Mouse (Mus musculus) CH12.LX (cell line): ENCODE measurements around the gene Tigit. TPM values are rescaled to one million over a fixed set of nuclear protein-coding genes. Genes with fewer than 3 reads are reported as not detected.

Source experiments
- DNase-seq: peaks from one replicate; pipeline ENCODE4 v3.0.0-alpha.2; 2013; ENCODE audit errors: extremely low read depth
- H3K27ac ChIP-seq: 2 replicates; pipeline ENCODE4 v1.5.1; 2012; ENCODE audit warnings: low read depth, mild to moderate bottlenecking, control low read depth, moderate library complexity; ENCODE audit not compliant: insufficient read depth
- H3K27me3 ChIP-seq: replicated peaks from 2 replicates; pipeline ENCODE3; 2012; ENCODE audit warnings: inconsistent platforms
- H3K36me3 ChIP-seq, 2 experiments: replicated peaks in 1 of 2; 2 replicates each; pipeline versions ENCODE3 to v1.6.1; 2012; ENCODE audit warnings: inconsistent platforms in 1 of 2, low read length in 1 of 2, mild to moderate bottlenecking in 1 of 2, mixed read lengths in 1 of 2, moderate library complexity in 1 of 2; ENCODE audit not compliant: control insufficient read depth in 1 of 2, insufficient read depth in 1 of 2
- H3K4me1 ChIP-seq, 2 experiments: 2 replicates each; pipeline ENCODE4 v1.6.1; 2012; ENCODE audit warnings: inconsistent platforms in 1 of 2, moderate library complexity in 1 of 2; ENCODE audit not compliant: insufficient read depth in 2 of 2, control insufficient read depth in 1 of 2
- H3K4me2 ChIP-seq: 2 replicates; pipeline ENCODE4 v1.6.1; 2012; ENCODE audit warnings: low read depth, mild to moderate bottlenecking, control low read depth; ENCODE audit not compliant: poor library complexity, insufficient read depth, severe bottlenecking
- H3K4me3 ChIP-seq, 3 experiments: fragments of 150-350 bp in 1 of 3; sonication (generic) in 1 of 3; replicated peaks in 1 of 3; 2 replicates each; pipeline versions ENCODE3 to v1.5.1; 2011 to 2012; ENCODE audit warnings: low read depth in 2 of 3, low read length in 2 of 3, mild to moderate bottlenecking in 2 of 3, moderate library complexity in 2 of 3, control low read depth in 1 of 3, improper control_type of control experiment in 1 of 3, inconsistent platforms in 1 of 3, mixed read lengths in 1 of 3; ENCODE audit not compliant: poor library complexity in 1 of 3
- H3K79me2 ChIP-seq: replicated peaks from 2 replicates; pipeline ENCODE4 v1.6.1; 2012; ENCODE audit warnings: mild to moderate bottlenecking, moderate library complexity; ENCODE audit not compliant: control insufficient read depth, poor library complexity, insufficient read depth, severe bottlenecking; ENCODE audit errors: extremely low read depth
- H3K9ac ChIP-seq: 2 replicates; pipeline ENCODE4 v1.6.1; 2012; ENCODE audit warnings: low read depth, mild to moderate bottlenecking, control low read depth, moderate library complexity; ENCODE audit not compliant: insufficient read depth
- H3K9me3 ChIP-seq: replicated peaks from 2 replicates; pipeline ENCODE3; 2012; ENCODE audit warnings: low read length, inconsistent platforms, mixed read lengths
- BHLHE40 ChIP-seq: IDR thresholded peaks from 2 replicates; pipeline ENCODE4 v1.6.1; 2011; ENCODE audit warnings: mild to moderate bottlenecking, low read depth, low read length, improper control_type of control experiment
- CHD1 ChIP-seq: IDR thresholded peaks from 2 replicates; pipeline ENCODE4 v1.6.1; 2012; ENCODE audit warnings: low read depth, low read length, improper control_type of control experiment, inconsistent platforms
- CHD2 ChIP-seq: IDR thresholded peaks from 2 replicates; pipeline ENCODE4 v1.6.1; 2011; ENCODE audit warnings: low read length, improper control_type of control experiment
- E2F4 ChIP-seq: IDR thresholded peaks from 2 replicates; pipeline ENCODE4 v1.6.1; 2011; ENCODE audit warnings: low read depth, low read length, improper control_type of control experiment; ENCODE audit not compliant: insufficient replicate concordance
- ELF1 ChIP-seq: IDR thresholded peaks from 2 replicates; pipeline ENCODE4 v1.6.1; 2014; ENCODE audit warnings: low read depth, mild to moderate bottlenecking, inconsistent platforms, low read length, improper control_type of control experiment
- EP300 ChIP-seq: IDR thresholded peaks from 2 replicates; pipeline ENCODE4 v1.6.1; 2011; ENCODE audit warnings: low read length, improper control_type of control experiment
- HCFC1 ChIP-seq: IDR thresholded peaks from 2 replicates; pipeline ENCODE4 v1.6.1; 2012; ENCODE audit warnings: low read depth, mild to moderate bottlenecking, inconsistent platforms, low read length, improper control_type of control experiment
- IRF4 ChIP-seq: IDR thresholded peaks from 2 replicates; pipeline ENCODE4 v1.6.1; 2014; ENCODE audit warnings: low read depth, mild to moderate bottlenecking, inconsistent platforms, low read length, improper control_type of control experiment
- MAFK ChIP-seq: IDR thresholded peaks from 2 replicates; pipeline ENCODE4 v1.6.1; 2011; ENCODE audit warnings: low read length, improper control_type of control experiment; ENCODE audit not compliant: insufficient replicate concordance
- MEF2A ChIP-seq: IDR thresholded peaks from 2 replicates; pipeline ENCODE4 v1.6.1; 2014; ENCODE audit warnings: low read depth, mild to moderate bottlenecking, inconsistent platforms, low read length, improper control_type of control experiment, borderline replicate concordance
- MXI1 ChIP-seq: IDR thresholded peaks from 2 replicates; pipeline ENCODE4 v1.6.1; 2011; ENCODE audit warnings: mild to moderate bottlenecking, low read depth, low read length, improper control_type of control experiment
- MYC ChIP-seq: IDR thresholded peaks from 2 replicates; pipeline ENCODE4 v1.6.1; 2011; ENCODE audit warnings: low read depth, mild to moderate bottlenecking, improper control_type of control experiment, low read length
- NELFE ChIP-seq: IDR thresholded peaks from 2 replicates; pipeline ENCODE4 v1.6.1; 2011; ENCODE audit warnings: low read depth, low read length, improper control_type of control experiment
- NRF1 ChIP-seq: IDR thresholded peaks from 2 replicates; pipeline ENCODE4 v1.6.1; 2014; ENCODE audit warnings: low read depth, mild to moderate bottlenecking, inconsistent platforms, low read length, improper control_type of control experiment, moderate library complexity
- PAX5 ChIP-seq: IDR thresholded peaks from 2 replicates; pipeline ENCODE4 v1.6.1; 2012; ENCODE audit warnings: low read length, inconsistent platforms, mixed read lengths
- POLR2A ChIP-seq: IDR thresholded peaks from 2 replicates; pipeline ENCODE4 v1.6.1; 2011; ENCODE audit warnings: low read depth, mild to moderate bottlenecking, improper control_type of control experiment, low read length
- POLR2AphosphoS2 ChIP-seq: IDR thresholded peaks from 2 replicates; pipeline ENCODE4 v1.6.1; 2011; ENCODE audit warnings: low read depth, low read length, improper control_type of control experiment
- RCOR1 ChIP-seq: conservative IDR thresholded peaks from 2 replicates; pipeline ENCODE4 v1.6.1; 2012; ENCODE audit warnings: low read depth, mild to moderate bottlenecking, inconsistent platforms, low read length, improper control_type of control experiment
- TBP ChIP-seq: conservative IDR thresholded peaks from 2 replicates; pipeline ENCODE4 v1.6.1; 2011; ENCODE audit warnings: low read depth, low read length, improper control_type of control experiment
- UBTF ChIP-seq: IDR thresholded peaks from 2 replicates; pipeline ENCODE4 v1.6.1; 2012; ENCODE audit warnings: low read depth, mild to moderate bottlenecking, inconsistent platforms, low read length, improper control_type of control experiment, moderate library complexity
- USF1 ChIP-seq: IDR thresholded peaks from 2 replicates; pipeline ENCODE4 v1.6.1; 2014; ENCODE audit warnings: low read depth, mild to moderate bottlenecking, inconsistent platforms, low read length, improper control_type of control experiment
- dilution Hi-C: fragments of 300-500 bp; cut with MboI; formaldehyde crosslinking; loops from 2 replicates; pipeline ENCODE4 v1.14.3; 2020; ENCODE audit warnings: low sequenced_read_pairs; ENCODE audit not compliant: extremely low pct_unique_long_range_greater_than_20kb, extremely low pct_ligation_motif_present
- in situ Hi-C: fragments of 300-500 bp; cut with MboI; formaldehyde crosslinking; loops from 3 replicates; pipeline ENCODE4 v1.14.3; 2019; ENCODE audit warnings: low sequenced_read_pairs, low pct_ligation_motif_present, low pct_unique_long_range_greater_than_20kb, mixed read lengths
- polyA plus RNA-seq: library from polyadenylated mRNA; unstranded; fragments of >175 nt; gene quantifications from 2 replicates; pipeline ENCODE4 v1.2.1, GENCODE M21; 2012; ENCODE audit warnings: low read depth; ENCODE audit not compliant: insufficient read length
- total RNA-seq, 2 experiments: library from RNA; depleted of rRNA; stranded (reverse); fragments of 300-350 nt in 1 of 2; fragments of >200 nt in 1 of 2; gene quantifications; 2 replicates each; pipeline ENCODE4 v1.2.3; 2012 to 2014

The Tigit gene
- total and polyA plus RNA-seq, 3 experiments = 17.5 to 67.2 (median 55.4) TPM

DNA sequence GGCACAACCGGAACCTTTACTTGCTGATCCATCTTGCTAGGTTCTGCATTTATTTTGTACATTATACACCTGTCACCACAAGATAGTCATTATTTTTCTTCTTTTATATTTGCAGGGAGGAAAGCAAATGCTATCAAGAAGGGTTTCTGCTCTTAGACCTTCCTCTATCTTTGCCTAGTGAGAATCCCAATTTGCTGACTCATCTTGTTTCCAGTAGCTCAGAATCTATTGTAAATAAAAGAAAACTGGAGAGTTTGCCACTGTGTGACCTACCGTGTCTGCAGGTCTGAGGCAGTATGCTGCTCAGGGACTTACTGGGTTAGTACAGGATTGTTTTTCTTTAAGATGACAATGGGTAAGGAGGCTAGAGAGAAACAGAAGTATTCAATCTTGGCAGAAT lies 24.0 kb upstream of the Tigit start:
- H3K4me1 ChIP-seq = peaks cover 27 to 38% of the 10 kb centered on the region in 2 experiments
- no peak for DNase-seq
- no peak overlapping the region for H3K4me2 ChIP-seq
- H3K27ac ChIP-seq = no peak overlapping the region
- no peak overlapping the region for H3K4me3 ChIP-seq
- TF ChIP-seq TBP (no peak), MEF2A (no peak), MYC (no peak), IRF4 (no peak), MAFK (peak; percentile 96)
- no peaks in the 10 kb centered on the region for H3K79me2 ChIP-seq
- H3K36me3 ChIP-seq = no peaks in the 10 kb centered on the region
- no peaks in the 10 kb centered on the region for H3K9me3 ChIP-seq
- no peaks in the 10 kb centered on the region for H3K27me3 ChIP-seq
- in situ Hi-C loops (no loop called here), dilution Hi-C loops (no loop called here)
- no peak overlapping the region for H3K9ac ChIP-seq

DNA sequence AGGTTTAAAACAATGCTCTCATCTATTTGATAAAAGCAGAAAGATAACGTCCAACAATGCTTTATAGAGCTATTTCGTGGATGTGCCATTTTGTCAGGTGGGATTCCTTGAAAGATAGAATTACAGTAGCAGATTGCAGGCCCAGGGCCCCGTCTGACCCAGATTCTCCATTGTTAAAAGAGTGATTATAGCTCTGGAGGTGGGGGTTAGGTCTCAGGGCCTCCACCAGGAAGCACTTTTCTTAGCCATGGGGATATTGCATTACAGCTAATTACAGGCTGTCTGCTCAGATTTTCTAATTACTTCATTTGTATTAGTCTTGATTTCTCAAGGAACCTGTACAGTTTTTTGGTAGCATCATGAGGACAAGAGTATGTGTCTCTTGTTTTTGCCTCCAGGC lies 10.5 kb upstream of the Tigit start:
- DNase-seq = no peak
- dilution Hi-C loops (no loop called here), in situ Hi-C loops (no loop called here)
- TF ChIP-seq USF1 = no peak
- TF ChIP-seq UBTF = no peak
- no peak for TF ChIP-seq CHD2
- TF ChIP-seq NELFE = no peak
- no peak for TF ChIP-seq EP300
- TF ChIP-seq ELF1 = no peak
- TF ChIP-seq MXI1 = no peak
- TF ChIP-seq CHD1 = no peak
- no peak for TF ChIP-seq E2F4
- TF ChIP-seq NRF1 = no peak
- TF ChIP-seq PAX5 = no peak
- no peak for TF ChIP-seq HCFC1
- no peak for TF ChIP-seq RCOR1
- no peak for TF ChIP-seq TBP
- TF ChIP-seq MYC = no peak
- TF ChIP-seq IRF4 = no peak
- no peak for TF ChIP-seq BHLHE40
- TF ChIP-seq POLR2A = no peak
- no peak for TF ChIP-seq POLR2AphosphoS2
- H3K4me2 ChIP-seq = no peak overlapping the region
- no peak overlapping the region for H3K27ac ChIP-seq
- H3K9me3 ChIP-seq = peaks cover 8% of the 10 kb centered on the region
- no peaks in the 10 kb centered on the region for H3K79me2 ChIP-seq
- H3K9ac ChIP-seq = no peak overlapping the region
- H3K4me3 ChIP-seq = no peak overlapping the region
- H3K36me3 ChIP-seq = no peaks in the 10 kb centered on the region
- H3K4me1 ChIP-seq = peaks cover 12 to 20% of the 10 kb centered on the region in 2 experiments
- H3K27me3 ChIP-seq = no peaks in the 10 kb centered on the region
